Mouse (Mus musculus) adrenal gland, postnatal 14 days (tissue): ENCODE measurements at regions not wholly inside any gene's neighbourhood (a gene's known extent, or its start where the extent isn't known, plus 50 kb on each side); places are given as distances from the start of the nearest gene placed in this dataset.
A peak's percentile ranks its signal among the peaks of the same experiment; 100 is the strongest.

ENCODE experiments used
- DNase-seq: peaks from one replicate; pipeline ENCODE4 v3.0.0; 2021; ENCODE audit warnings: mixed read lengths

- no peak for DNase-seq
Observed at GRCm38 (mm10) chr2:9267675-9268074, 613.4 kb upstream of the 4930412O13Rik start.

GRCm38 (mm10) chr2:9283441-9283840, 597.6 kb upstream of the 4930412O13Rik start:
- DNase-seq = no peak

GRCm38 (mm10) chr2:9285800-9286199, 595.3 kb upstream of the 4930412O13Rik start:
- no peak for DNase-seq

GRCm38 (mm10) chr2:9287077-9287476, 594.0 kb upstream of the 4930412O13Rik start:
- no peak for DNase-seq

- DNase-seq = no peak
Observed at GRCm38 (mm10) chr2:9287623-9288022, 593.4 kb upstream of the 4930412O13Rik start.

GRCm38 (mm10) chr2:9331630-9332352, 549.3 kb upstream of the 4930412O13Rik start:
- no peak for DNase-seq

- no peak for DNase-seq
Observed at GRCm38 (mm10) chr2:9348982-9349381, 532.1 kb upstream of the 4930412O13Rik start.

- no peak for DNase-seq
Observed at GRCm38 (mm10) chr2:9349994-9350393, 531.1 kb upstream of the 4930412O13Rik start.

- DNase-seq = no peak
Observed at GRCm38 (mm10) chr2:9352190-9352589, 528.9 kb upstream of the 4930412O13Rik start.

- DNase-seq = no peak
Observed at GRCm38 (mm10) chr2:9360020-9360419, 521.0 kb upstream of the 4930412O13Rik start.

- no peak for DNase-seq
Observed at GRCm38 (mm10) chr2:9367801-9368584, 513.1 kb upstream of the 4930412O13Rik start.

GRCm38 (mm10) chr2:9369572-9369971, 511.5 kb upstream of the 4930412O13Rik start:
- DNase-seq = no peak

- no peak for DNase-seq
Observed at GRCm38 (mm10) chr2:9386566-9386965, 494.5 kb upstream of the 4930412O13Rik start.

- DNase-seq = peak; percentile 32
Observed at GRCm38 (mm10) chr2:9388058-9388457, 493.0 kb upstream of the 4930412O13Rik start.

- DNase-seq = no peak
Observed at GRCm38 (mm10) chr2:9395379-9395999, 485.6 kb upstream of the 4930412O13Rik start.

- no peak for DNase-seq
Observed at GRCm38 (mm10) chr2:9401461-9401860, 479.6 kb upstream of the 4930412O13Rik start.

- DNase-seq = no peak
Observed at GRCm38 (mm10) chr2:9402281-9402680, 478.8 kb upstream of the 4930412O13Rik start.

GRCm38 (mm10) chr2:9409075-9409474, 472.0 kb upstream of the 4930412O13Rik start:
- DNase-seq = no peak

- DNase-seq = no peak
Observed at GRCm38 (mm10) chr2:9422686-9423085, 458.4 kb upstream of the 4930412O13Rik start.

GRCm38 (mm10) chr2:9423534-9423933, 457.5 kb upstream of the 4930412O13Rik start:
- no peak for DNase-seq

- no peak for DNase-seq
Observed at GRCm38 (mm10) chr2:9433110-9433940, 447.7 kb upstream of the 4930412O13Rik start.
